Mouse (Mus musculus): ENCODE results near the gene Cby1. TPM values are rescaled to one million over a fixed set of nuclear protein-coding genes. Genes with fewer than 3 reads are reported as not detected.

Cby1 gene
- polyA plus RNA-seq, 1 experiment, result 5.6 TPM

DNA sequence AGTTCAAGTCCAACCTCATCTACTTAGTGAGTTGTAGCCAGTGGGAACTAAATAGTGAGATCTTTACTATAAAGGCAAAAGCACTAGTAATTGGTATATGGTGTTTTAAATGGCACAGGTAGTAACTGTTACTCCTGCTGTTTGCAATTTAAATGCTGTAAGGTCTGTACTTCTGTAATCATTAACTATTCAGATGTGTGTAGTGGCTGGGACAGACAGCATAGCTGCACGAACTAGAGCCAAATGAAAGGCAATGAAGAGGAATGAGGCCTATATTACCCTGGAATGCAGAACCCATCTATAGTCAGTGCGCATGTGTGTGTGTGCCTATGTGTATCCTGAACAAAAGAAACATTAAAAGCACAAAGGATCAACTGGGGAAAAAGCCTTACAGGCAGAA is 18.9 kb downstream of the Cby1 start:
- no peak overlapping the region for H3K4me3 ChIP-seq (ENCODE audit: low read depth, low read length)
- H3K27me3 ChIP-seq (ENCODE audit: control insufficient read depth, insufficient read depth, low read length), result no peaks in the 10 kb centered on the region
- 58% methylated on average over 2 of the region's 2 CpGs for WGBS
- H3K36me3 ChIP-seq (ENCODE audit: control insufficient read depth, insufficient read depth, low read length), result peaks cover 28% of the 10 kb centered on the region
- peaks cover 6% of the 10 kb centered on the region; the same call in 1 of the 2 replicates for H3K4me1 ChIP-seq (ENCODE audit: control insufficient read depth, insufficient read depth, insufficient read length, low read length)
- TF ChIP-seq POLR2A (IDR thresholded peaks at IDR 0.05; ENCODE audit: low read depth, low read length) (no peak), CTCF (IDR thresholded peaks at IDR 0.05; ENCODE audit: extremely low read depth, insufficient read length, insufficient replicate concordance, low read depth, low read length) (no peak)
- no peak overlapping the region for H3K27ac ChIP-seq (ENCODE audit: insufficient read depth, low read depth, low read length)

DNA sequence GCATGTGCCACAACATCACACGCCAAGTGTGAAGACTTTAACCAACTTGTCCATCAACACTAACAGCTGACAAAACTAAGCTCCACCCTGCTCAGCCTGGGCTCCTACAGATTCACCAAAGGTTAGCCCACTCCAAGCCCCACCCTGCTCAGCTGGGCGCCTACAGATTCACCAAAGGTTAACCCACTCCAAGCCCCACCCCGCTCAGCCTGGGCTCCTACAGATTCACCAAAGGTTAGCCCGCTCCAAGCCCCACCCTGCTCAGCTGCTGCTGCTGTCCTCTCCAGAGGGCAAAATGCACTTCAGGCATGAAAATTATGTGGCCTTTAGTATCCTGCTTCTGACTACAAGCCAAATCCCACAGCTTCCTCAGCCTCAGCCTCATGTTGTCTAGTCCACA is 23.0 kb downstream of the Cby1 start:
- no peak for TF ChIP-seq CTCF (IDR thresholded peaks at IDR 0.05; ENCODE audit: extremely low read depth, insufficient read length, insufficient replicate concordance, low read depth, low read length)
- TF ChIP-seq POLR2A (IDR thresholded peaks at IDR 0.05; ENCODE audit: low read depth, low read length), result no peak
- Histone ChIP-seq H3K27ac (ENCODE audit: insufficient read depth, low read depth, low read length) (peak overlapping the region; percentile 32; the same call in 1 of the 2 replicates), H3K4me3 (ENCODE audit: low read depth, low read length) (no peak overlapping the region), H3K36me3 (ENCODE audit: control insufficient read depth, insufficient read depth, low read length) (0 out of 2 replicates have a peak, but pooled peaks cover 2% of the 10 kb centered on the region), H3K27me3 (ENCODE audit: control insufficient read depth, insufficient read depth, low read length) (no peaks in the 10 kb centered on the region), H3K4me1 (ENCODE audit: control insufficient read depth, insufficient read depth, insufficient read length, low read length) (peaks cover 28% of the 10 kb centered on the region; the same call in 1 of the 2 replicates)
- 56% methylated on average over 4 of the region's 4 CpGs for WGBS

DNA sequence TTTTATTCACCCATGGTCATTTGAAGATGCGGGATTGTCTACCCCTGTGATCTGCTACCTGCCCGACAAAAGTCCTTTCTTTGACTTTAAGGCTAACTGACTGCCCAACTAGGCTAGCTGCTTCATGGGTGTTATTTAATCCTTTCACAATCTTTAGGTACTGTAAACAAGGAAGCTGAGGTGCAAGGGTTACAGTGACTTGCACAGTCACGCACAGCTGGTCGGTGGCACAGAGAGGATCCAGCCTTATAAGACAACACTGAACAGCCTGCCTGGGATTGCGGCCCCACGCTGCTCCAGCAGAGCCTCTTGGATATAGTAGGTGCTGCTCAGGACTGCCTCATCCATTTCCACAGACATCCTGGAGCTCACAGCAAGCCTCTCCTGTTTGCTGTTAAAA is 24.1 kb downstream of the Cby1 start:
- 36% methylated on average over 6 of the region's 6 CpGs for WGBS
- Histone ChIP-seq H3K27me3 (ENCODE audit: control insufficient read depth, insufficient read depth, low read length) (no peaks in the 10 kb centered on the region), H3K4me3 (ENCODE audit: low read depth, low read length) (no peak overlapping the region), H3K4me1 (ENCODE audit: control insufficient read depth, insufficient read depth, insufficient read length, low read length) (peaks cover 28% of the 10 kb centered on the region; the same call in 1 of the 2 replicates), H3K36me3 (ENCODE audit: control insufficient read depth, insufficient read depth, low read length) (0 out of 2 replicates have a peak, but pooled peaks cover 2% of the 10 kb centered on the region), H3K27ac (ENCODE audit: insufficient read depth, low read depth, low read length) (peak overlapping the region; percentile 36; the same call in 1 of the 2 replicates)
- TF ChIP-seq POLR2A (IDR thresholded peaks at IDR 0.05; ENCODE audit: low read depth, low read length) (no peak), CTCF (IDR thresholded peaks at IDR 0.05; ENCODE audit: extremely low read depth, insufficient read length, insufficient replicate concordance, low read depth, low read length) (no peak)

DNA sequence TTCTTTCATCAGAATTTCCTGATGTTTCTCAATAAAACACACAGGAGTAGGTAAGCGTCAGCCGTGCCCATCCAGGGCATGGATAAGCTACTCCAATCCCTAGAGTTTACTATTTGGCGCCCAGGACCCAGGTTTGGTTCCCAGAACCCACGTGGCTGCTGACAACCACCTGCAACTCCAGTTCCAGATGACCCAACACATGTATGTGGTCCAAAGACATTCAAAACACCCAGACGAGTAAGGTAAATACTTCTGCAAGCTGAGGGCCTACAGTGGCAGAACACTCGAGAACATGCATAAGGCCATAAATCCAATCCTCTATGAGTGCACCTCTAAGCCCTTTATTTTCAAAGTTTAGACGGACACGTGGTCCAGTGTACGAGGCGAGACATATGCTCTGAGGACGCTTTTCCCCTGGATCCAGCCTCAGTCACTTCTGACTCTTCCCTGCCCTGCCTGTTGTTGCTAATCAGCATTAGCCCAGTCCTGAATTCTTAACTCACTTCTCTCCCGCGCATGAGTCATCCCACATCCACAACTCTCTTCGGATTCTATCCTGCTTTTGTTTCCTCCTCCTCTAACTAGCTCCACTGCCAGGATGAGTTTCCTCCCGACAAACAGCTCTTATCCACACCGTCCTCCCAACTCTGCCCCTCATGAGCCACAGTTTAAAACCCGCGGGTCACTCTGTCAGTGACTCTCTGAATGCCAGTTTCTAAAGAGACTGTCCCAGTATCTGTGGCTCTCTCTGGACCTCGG is 24.9 kb downstream of the Cby1 start:
- TF ChIP-seq POLR2A (IDR thresholded peaks at IDR 0.05; ENCODE audit: low read depth, low read length), result no peak
- TF ChIP-seq CTCF (IDR thresholded peaks at IDR 0.05; ENCODE audit: extremely low read depth, insufficient read length, insufficient replicate concordance, low read depth, low read length), result no peak
- WGBS, result 31% methylated on average over 19 of the region's 19 CpGs
- Histone ChIP-seq H3K36me3 (ENCODE audit: control insufficient read depth, insufficient read depth, low read length) (0 out of 2 replicates have a peak, but pooled peaks cover 2% of the 10 kb centered on the region), H3K27ac (ENCODE audit: insufficient read depth, low read depth, low read length) (peak overlapping the region; percentile 39; the same call in 1 of the 2 replicates), H3K4me1 (ENCODE audit: control insufficient read depth, insufficient read depth, insufficient read length, low read length) (peaks cover 30% of the 10 kb centered on the region; the same call in 1 of the 2 replicates), H3K27me3 (ENCODE audit: control insufficient read depth, insufficient read depth, low read length) (no peaks in the 10 kb centered on the region), H3K4me3 (ENCODE audit: low read depth, low read length) (0 out of 2 replicates have a peak overlapping the region, but pooled peaks have one; percentile 9)

GRCm38 (mm10) chr15:79684616-79685015 is 25.6 kb downstream of the Cby1 start:
- Histone ChIP-seq H3K4me1 (ENCODE audit: control insufficient read depth, insufficient read depth, insufficient read length, low read length) (peaks cover 30% of the 10 kb centered on the region; the same call in 1 of the 2 replicates), H3K4me3 (ENCODE audit: low read depth, low read length) (no peak overlapping the region), H3K27me3 (ENCODE audit: control insufficient read depth, insufficient read depth, low read length) (no peaks in the 10 kb centered on the region), H3K27ac (ENCODE audit: insufficient read depth, low read depth, low read length) (no peak overlapping the region), H3K36me3 (ENCODE audit: control insufficient read depth, insufficient read depth, low read length) (0 out of 2 replicates have a peak, but pooled peaks cover 2% of the 10 kb centered on the region)
- 75% methylated on average over 6 of the region's 6 CpGs for WGBS
- TF ChIP-seq CTCF (IDR thresholded peaks at IDR 0.05; ENCODE audit: extremely low read depth, insufficient read length, insufficient replicate concordance, low read depth, low read length), result no peak
- no peak for TF ChIP-seq POLR2A (IDR thresholded peaks at IDR 0.05; ENCODE audit: low read depth, low read length)

DNA sequence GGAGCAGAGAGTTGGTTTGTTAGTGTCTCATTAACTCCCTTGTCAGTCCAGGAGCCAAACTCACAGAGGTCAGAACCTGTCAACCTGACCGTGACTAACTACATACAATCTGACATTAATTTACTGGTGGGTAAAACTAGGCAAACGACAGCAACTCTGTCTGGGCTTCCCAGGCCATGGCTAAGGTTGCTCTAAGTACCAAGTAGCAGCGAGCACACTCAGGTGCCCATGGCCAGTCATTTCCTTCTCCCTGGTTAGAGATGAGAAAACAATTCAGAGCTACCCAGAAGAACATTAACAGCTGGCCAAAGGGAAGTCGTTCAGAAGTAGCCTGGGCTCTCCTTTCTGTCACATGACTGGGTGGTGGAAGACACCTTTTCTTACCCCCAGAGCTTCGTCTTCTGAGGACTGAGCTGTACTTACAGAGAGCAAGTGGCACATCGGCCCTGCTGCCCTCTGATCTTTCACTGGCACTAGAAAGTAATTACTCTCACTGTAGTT is 26.2 kb downstream of the Cby1 start:
- Histone ChIP-seq H3K27me3 (ENCODE audit: control insufficient read depth, insufficient read depth, low read length) (no peaks in the 10 kb centered on the region), H3K4me3 (ENCODE audit: low read depth, low read length) (0 out of 2 replicates have a peak overlapping the region, but pooled peaks have one; percentile 6), H3K36me3 (ENCODE audit: control insufficient read depth, insufficient read depth, low read length) (no peaks in the 10 kb centered on the region), H3K4me1 (ENCODE audit: control insufficient read depth, insufficient read depth, insufficient read length, low read length) (peaks cover 30% of the 10 kb centered on the region; the same call in 1 of the 2 replicates), H3K27ac (ENCODE audit: insufficient read depth, low read depth, low read length) (peak overlapping the region; percentile 22; the same call in 1 of the 2 replicates)
- TF ChIP-seq CTCF (IDR thresholded peaks at IDR 0.05; ENCODE audit: extremely low read depth, insufficient read length, insufficient replicate concordance, low read depth, low read length), result no peak
- TF ChIP-seq POLR2A (IDR thresholded peaks at IDR 0.05; ENCODE audit: low read depth, low read length), result no peak
- WGBS, result 12% methylated on average over 6 of the region's 6 CpGs
